8 mouse cellular contexts compared by ENCODE assay signal in the genomic region with DNA sequence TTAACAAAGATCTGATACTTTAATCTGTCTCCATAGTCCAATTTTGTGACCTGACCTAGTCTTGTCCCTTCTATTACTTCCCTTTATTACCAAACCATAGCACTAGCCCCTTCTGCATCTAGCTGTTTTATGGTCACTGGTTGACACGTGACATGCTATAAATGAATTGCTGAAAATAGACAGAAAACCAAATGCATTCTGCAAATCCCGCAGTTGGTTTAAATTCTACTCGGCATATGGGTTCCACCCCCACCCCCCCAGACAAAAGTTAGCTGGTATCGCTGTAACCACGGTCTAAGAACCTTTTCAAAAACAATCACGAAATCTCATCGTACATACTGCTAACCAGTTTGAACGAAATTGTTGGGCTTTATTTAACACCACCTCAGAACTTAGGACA. TPM values are rescaled to one million over a fixed set of nuclear protein-coding genes. Genes with fewer than 3 reads are reported as not detected.
DNase-seq lines count a peak whose midpoint lies in the region; ATAC-seq and TF ChIP-seq lines count a peak whose summit lies in the region.

No protein-coding gene starts in this region.

- WGBS in heart, adult 2 months = 2% methylated on average over 8 of the region's 8 CpGs
- WGBS in forebrain, embryonic 15.5 days = 7% methylated on average over 8 of the region's 8 CpGs
- 1% methylated on average over 8 of the region's 8 CpGs for WGBS in liver, postnatal 0 days (ENCODE audit: insufficient replicate concordance)

- peaks cover 5% of the 10 kb centered on the region for H3K4me1 ChIP-seq in heart, adult 2 months (ENCODE audit: control insufficient read depth, insufficient read depth, low read length)
- H3K4me1 ChIP-seq in ES-Bruce4 (ENCODE audit: control insufficient read depth, insufficient read depth, low read length) = peaks cover 3% of the 10 kb centered on the region
- H3K4me1 ChIP-seq in forebrain, embryonic 15.5 days = peaks cover 23% of the 10 kb centered on the region
- peaks cover 20% of the 10 kb centered on the region for H3K4me1 ChIP-seq in liver, postnatal 0 days (ENCODE audit: insufficient read depth)

- H3K4me3 ChIP-seq in heart, adult 2 months = peak overlapping the region; percentile 100
- H3K4me3 ChIP-seq in ES-Bruce4 (ENCODE audit: low read depth, low read length) = peak overlapping the region; percentile 98
- peak overlapping the region; percentile 84 for H3K4me3 ChIP-seq in forebrain, embryonic 15.5 days
- peak overlapping the region; percentile 96 for H3K4me3 ChIP-seq in liver, postnatal 0 days (ENCODE audit: low read depth, low read length)

- intact Hi-C loops in heart, adult 2 months (cut with DNase I) = loop anchor here (2.0 kb wide), 1 partner anchor 87 kb away; a partner anchor contains a TSS
- intact Hi-C loops in heart, postnatal 14 days (cut with DNase I) = loop anchor here (5.0 kb wide), 1 partner anchor 100 kb away; a partner anchor contains a TSS

- no peak for DNase-seq in heart, adult 2 months
- DNase-seq in heart, postnatal 14 days = no peak
- DNase-seq in liver, postnatal 0 days = peak; percentile 17
- no peak for DNase-seq in adrenal gland, postnatal 4 days (ENCODE audit: low spot score in 2 of 2)
- DNase-seq in kidney, adult 11 months = no peak
- DNase-seq in urinary bladder, adult 2 months (ENCODE audit: low spot score) = no peak

- no peak for TF ChIP-seq EP300 in heart, adult 2 months (IDR thresholded peaks at IDR 0.05; ENCODE audit: insufficient read depth, low read depth, low read length)
- no peak for TF ChIP-seq EP300 in ES-Bruce4 (IDR thresholded peaks at IDR 0.05; ENCODE audit: insufficient read depth, low read depth, low read length)
- no peak for TF ChIP-seq EP300 in liver, postnatal 0 days (IDR thresholded peaks at IDR 0.05; ENCODE audit: low read depth)

- TF ChIP-seq POLR2A in heart, adult 2 months (IDR thresholded peaks at IDR 0.05; ENCODE audit: insufficient read depth, low read depth, low read length) = no peak
- TF ChIP-seq POLR2A in ES-Bruce4 (IDR thresholded peaks at IDR 0.05; ENCODE audit: insufficient read depth, low read length) = no peak

- peaks cover 1% of the 10 kb centered on the region; the same call in 1 of the 2 replicates for H3K79me2 ChIP-seq in heart, adult 2 months (replicated peaks; ENCODE audit: control insufficient read depth, insufficient read depth, low read length)

- H3K9ac ChIP-seq in heart, adult 2 months (ENCODE audit: low read depth, low read length) = peak overlapping the region; percentile 89
- H3K9ac ChIP-seq in ES-Bruce4 (ENCODE audit: low read depth, poor library complexity, severe bottlenecking) = peak overlapping the region; percentile 87
- peak overlapping the region; percentile 99 for H3K9ac ChIP-seq in forebrain, embryonic 15.5 days (replicated peaks)
- H3K9ac ChIP-seq in liver, postnatal 0 days (replicated peaks) = peak overlapping the region; percentile 94

- peak overlapping the region; percentile 94 for H3K27ac ChIP-seq in heart, adult 2 months
- no peak overlapping the region for H3K27ac ChIP-seq in ES-Bruce4 (ENCODE audit: insufficient read depth, low read length)
- no peak overlapping the region for H3K27ac ChIP-seq in forebrain, embryonic 15.5 days (replicated peaks)
- peak overlapping the region; percentile 98 for H3K27ac ChIP-seq in liver, postnatal 0 days (ENCODE audit: low read depth)

- no peak for ATAC-seq in forebrain, embryonic 15.5 days (replicated peaks)
- no peak for ATAC-seq in liver, postnatal 0 days

- H3K27me3 ChIP-seq in heart, adult 2 months (ENCODE audit: control insufficient read depth, insufficient read depth, low read length) = no peaks in the 10 kb centered on the region
- H3K27me3 ChIP-seq in ES-Bruce4 (ENCODE audit: control insufficient read depth, insufficient read depth, low read length, poor library complexity, severe bottlenecking) = no peaks in the 10 kb centered on the region
- H3K27me3 ChIP-seq in forebrain, embryonic 15.5 days = no peaks in the 10 kb centered on the region
- no peaks in the 10 kb centered on the region for H3K27me3 ChIP-seq in liver, postnatal 0 days (ENCODE audit: insufficient read depth, low read length)

- H3K36me3 ChIP-seq in heart, adult 2 months (ENCODE audit: control insufficient read depth, insufficient read depth, low read length) = peaks cover 7% of the 10 kb centered on the region; the same call in 1 of the 2 replicates
- H3K36me3 ChIP-seq in ES-Bruce4 (ENCODE audit: control insufficient read depth, insufficient read depth, low read length, poor library complexity, severe bottlenecking) = 0 out of 2 replicates have a peak, but pooled peaks cover 2% of the 10 kb centered on the region
- peaks cover 3% of the 10 kb centered on the region for H3K36me3 ChIP-seq in forebrain, embryonic 15.5 days
- peaks cover 6% of the 10 kb centered on the region; the same call in 1 of the 2 replicates for H3K36me3 ChIP-seq in liver, postnatal 0 days (replicated peaks; ENCODE audit: insufficient read depth, low read length)

- H3K4me2 ChIP-seq in forebrain, embryonic 15.5 days (replicated peaks) = peak overlapping the region; percentile 89
- H3K4me2 ChIP-seq in liver, postnatal 0 days (ENCODE audit: low read depth, low read length) = peak overlapping the region; percentile 82

- H3K9me3 ChIP-seq in ES-Bruce4 (replicated peaks; ENCODE audit: control insufficient read depth, insufficient read depth, low read length, poor library complexity, severe bottlenecking) = no peaks in the 10 kb centered on the region
- H3K9me3 ChIP-seq in forebrain, embryonic 15.5 days = no peaks in the 10 kb centered on the region
- H3K9me3 ChIP-seq in liver, postnatal 0 days (ENCODE audit: low read length) = no peaks in the 10 kb centered on the region

- no peak for TF ChIP-seq CTCF in heart, adult 2 months (IDR thresholded peaks at IDR 0.05)
- no peak for TF ChIP-seq CTCF in ES-Bruce4 (IDR thresholded peaks at IDR 0.05; ENCODE audit: low read depth, low read length)
- no peak for TF ChIP-seq CTCF in liver, postnatal 0 days (IDR thresholded peaks at IDR 0.05; ENCODE audit: low read depth)

RNA-seq across cellular contexts. Expression of a gene that starts 1.0 kb away (rescaled TPM):
- 10 to 100 TPM; 21.0 to 21.2 TPM for total RNA-seq in heart, adult 2 months (2021)
- 13.4 and 25.0 TPM in 2 replicates for polyA plus RNA-seq in heart, adult 2 months (2012; rRNA removed)
- total RNA-seq in heart, postnatal 14 days (2021) = 10 to 100 TPM; 23.6 to 24.8 TPM
- polyA plus RNA-seq in ES-Bruce4 (2011; ENCODE audit: insufficient read depth, insufficient read length, low read depth, missing spikeins) = 52.6 and 54.5 TPM in 2 replicates
- 36.3 and 36.6 TPM in 2 replicates for polyA plus RNA-seq in forebrain, embryonic 15.5 days (2015; fragmentation: Nextera tagmentation; extraction: Ambion mirVana)
- 18.8 and 18.9 TPM in 2 replicates for polyA plus RNA-seq in liver, postnatal 0 days (2015; fragmentation: Nextera tagmentation; extraction: Ambion mirVana)
- total RNA-seq in adrenal gland, postnatal 4 days (2021) = 10 to 100 TPM; 50.3 to 51.3 TPM
- 44.7 and 48.8 TPM in 2 replicates for polyA plus RNA-seq in urinary bladder, adult 2 months (2012; rRNA removed)

RNA-seq across cellular contexts. Expression of a gene that starts 45.8 kb away (rescaled TPM):
- total RNA-seq in heart, adult 2 months (2021) = under 1 TPM; 0.21 to 0.41 TPM
- polyA plus RNA-seq in heart, adult 2 months (2012; rRNA removed) = 0.35 and 0.59 TPM in 2 replicates
- 10 to 100 TPM in 1 of 2 experiments, 1 to 10 TPM in 1; 4.7 to 13.4 TPM for total RNA-seq in heart, postnatal 14 days (2021)
- polyA plus RNA-seq in ES-Bruce4 (2011; ENCODE audit: insufficient read depth, insufficient read length, low read depth, missing spikeins) = 632 and 669 TPM in 2 replicates
- polyA plus RNA-seq in forebrain, embryonic 15.5 days (2015; fragmentation: Nextera tagmentation; extraction: Ambion mirVana) = 128 and 144 TPM in 2 replicates
- polyA plus RNA-seq in liver, postnatal 0 days (2015; fragmentation: Nextera tagmentation; extraction: Ambion mirVana) = 74.6 and 85.2 TPM in 2 replicates
- 10 to 100 TPM; 42.2 to 59.1 TPM for total RNA-seq in adrenal gland, postnatal 4 days (2021)
- 3.1 and 3.2 TPM in 2 replicates for polyA plus RNA-seq in urinary bladder, adult 2 months (2012; rRNA removed)

RNA-seq across cellular contexts. Expression of a gene that starts 56.5 kb away (rescaled TPM):
- total RNA-seq in heart, adult 2 months (2021) = under 1 TPM in 1 of 2 experiments, not detected in 1; 0.23 TPM
- 0.08 TPM in 1 of 2 replicates, not detected in the other for polyA plus RNA-seq in heart, adult 2 months (2012; rRNA removed)
- total RNA-seq in heart, postnatal 14 days (2021) = under 1 TPM; 0.36 to 0.80 TPM
- polyA plus RNA-seq in ES-Bruce4 (2011; ENCODE audit: insufficient read depth, insufficient read length, low read depth, missing spikeins) = 52.4 and 58.8 TPM in 2 replicates
- 16.2 and 16.3 TPM in 2 replicates for polyA plus RNA-seq in forebrain, embryonic 15.5 days (2015; fragmentation: Nextera tagmentation; extraction: Ambion mirVana)
- 19.4 and 19.6 TPM in 2 replicates for polyA plus RNA-seq in liver, postnatal 0 days (2015; fragmentation: Nextera tagmentation; extraction: Ambion mirVana)
- 10 to 100 TPM in 1 of 2 experiments, 1 to 10 TPM in 1; 9.3 to 12.9 TPM for total RNA-seq in adrenal gland, postnatal 4 days (2021)
- 0.88 and 1.6 TPM in 2 replicates for polyA plus RNA-seq in urinary bladder, adult 2 months (2012; rRNA removed)

Comparison
In these comparisons a context has a peak if more than half of its experiments do, and no peak if none do; other contexts are left out.
1. H3K27ac ChIP-seq: peak in heart, adult 2 months (single experiment) and liver, postnatal 0 days (single experiment); none in ES-Bruce4 (single experiment) and forebrain, embryonic 15.5 days (single experiment).
2. RNA of a gene that starts 45.8 kb away (polyA plus RNA-seq): 632 to 669 TPM in ES-Bruce4, 128 to 144 TPM in forebrain, embryonic 15.5 days and 74.6 to 85.2 TPM in liver, postnatal 0 days; 3.1 to 3.2 TPM in urinary bladder, adult 2 months and 0.35 to 0.59 TPM in heart, adult 2 months; every median in the first group is over 10 times any median in the second.
3. Peak in every context shown above with its lines, with median percentiles within 50 percentile points of each other: H3K4me3 ChIP-seq and H3K9ac ChIP-seq.